Mouse (Mus musculus) limb, embryonic 12.5 days (tissue): ENCODE data around the gene Ccdc60. TPM values are rescaled to one million over a fixed set of nuclear protein-coding genes. Genes with fewer than 3 reads are reported as not detected.
"Not testable (repeated sequence)": the region's sequence is repeated elsewhere in the genome, so short reads cannot be mapped to it uniquely, and the experiment has no call there.

ENCODE experiments used
- ATAC-seq: fragments of 200-750 bp; cut with Nextera tagmentation; 2 replicates; pipeline ENCODE4 v1.8.0; 2017; ENCODE audit warnings: low read depth, moderate TSS enrichment; ENCODE audit not compliant: insufficient number of reproducible peaks, insufficient read depth, low FRiP score, low TSS enrichment
- H3K27ac ChIP-seq: fragments of 300-500 bp; sonication (generic); 2 replicates; pipeline ENCODE4 v1.5.1; 2016; ENCODE audit warnings: mild to moderate bottlenecking, moderate library complexity
- H3K27me3 ChIP-seq: fragments of 300-500 bp; sonication (generic); 2 replicates; pipeline ENCODE4 v1.6.1; 2016; ENCODE audit warnings: mild to moderate bottlenecking, moderate library complexity
- H3K36me3 ChIP-seq: fragments of 300-500 bp; sonication (generic); 2 replicates; pipeline ENCODE4 v1.6.1; 2016; ENCODE audit warnings: mild to moderate bottlenecking, moderate library complexity
- H3K4me1 ChIP-seq: fragments of 300-500 bp; sonication (generic); replicated peaks from 2 replicates; pipeline ENCODE4 v1.6.1; 2016
- H3K4me2 ChIP-seq: fragments of 300-500 bp; sonication (generic); 2 replicates; pipeline ENCODE4 v1.6.1; 2016; ENCODE audit warnings: mild to moderate bottlenecking, moderate library complexity
- H3K4me3 ChIP-seq: fragments of 300-500 bp; sonication (generic); replicated peaks from 2 replicates; pipeline ENCODE4 v1.5.1; 2016; ENCODE audit warnings: mild to moderate bottlenecking
- H3K9ac ChIP-seq: fragments of 300-500 bp; sonication (generic); replicated peaks from 2 replicates; pipeline ENCODE4 v1.6.1; 2016; ENCODE audit warnings: mild to moderate bottlenecking, moderate library complexity
- H3K9me3 ChIP-seq: fragments of 300-500 bp; sonication (generic); 2 replicates; pipeline ENCODE4 v1.6.1; 2016; ENCODE audit warnings: mild to moderate bottlenecking, moderate library complexity
- WGBS: fragments of 180-500 bp; shearing (Covaris S2); methylation state at CpG from one replicate; pipeline ENCODE4 v1.1.7; 2016; 5-methylcytosine and 5-hydroxymethylcytosine counted together
- polyA plus RNA-seq: library from polyadenylated mRNA; unstranded; fragments of >200 nt; fragmentation: Nextera tagmentation; extraction: Ambion mirVana; gene quantifications from 2 replicates; pipeline ENCODE4 v1.2.1, GENCODE M21; 2016

Ccdc60 gene
- polyA plus RNA-seq, 1 experiment from 2014 or later = 1.7 TPM

DNA sequence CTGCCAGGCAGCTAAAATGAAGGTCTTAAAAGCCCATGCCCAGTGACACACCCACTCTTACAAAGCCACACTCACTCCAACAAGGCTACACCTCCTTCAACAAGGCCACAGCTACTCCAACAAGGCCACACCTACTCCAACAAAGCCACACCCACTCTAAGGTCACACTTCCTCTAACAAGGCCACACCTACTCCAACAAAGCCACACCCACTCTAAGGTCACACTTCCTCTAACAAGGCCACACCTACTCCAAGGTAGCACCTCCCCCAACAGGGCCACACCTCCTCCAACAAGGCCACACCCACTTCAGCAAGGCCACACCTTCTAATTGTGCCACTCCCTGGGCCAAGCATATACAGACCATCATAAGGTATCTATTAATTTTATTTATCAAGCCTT, 16.4 kb upstream of the Ccdc60 start:
- not testable (repeated sequence) for ATAC-seq, H3K36me3 ChIP-seq

GRCm38 (mm10) chr5:116300984-116301383, 12.2 kb upstream of the Ccdc60 start:
- no peak overlapping the region for H3K27ac ChIP-seq
- no peak overlapping the region for H3K4me3 ChIP-seq
- 30% methylated on average over 9 of the region's 9 CpGs for WGBS
- H3K9me3 ChIP-seq = peaks cover 1% of the 10 kb centered on the region; the same call in 1 of the 2 replicates
- H3K4me2 ChIP-seq = no peak overlapping the region
- H3K27me3 ChIP-seq = no peaks in the 10 kb centered on the region
- H3K4me1 ChIP-seq = peaks cover 6% of the 10 kb centered on the region; the same call in 1 of the 2 replicates
- no peaks in the 10 kb centered on the region for H3K36me3 ChIP-seq
- no peak overlapping the region for H3K9ac ChIP-seq
- no peak for ATAC-seq

More for the DNA sequence above, 16.4 kb upstream of the Ccdc60 start:
- H3K4me2 ChIP-seq, H3K9me3 ChIP-seq, H3K4me3 ChIP-seq, H3K27ac ChIP-seq, H3K27me3 ChIP-seq, H3K9ac ChIP-seq: not testable (repeated sequence)
- H3K4me1 ChIP-seq = peaks cover 16% of the 10 kb centered on the region; the same call in 1 of the 2 replicates

GRCm38 (mm10) chr5:116293501-116293900, 4.7 kb upstream of the Ccdc60 start:
- H3K9ac ChIP-seq = no peak overlapping the region
- 0 out of 2 replicates have a peak, but pooled peaks cover 3% of the 10 kb centered on the region for H3K27me3 ChIP-seq
- H3K4me3 ChIP-seq = no peak overlapping the region
- peaks cover 17% of the 10 kb centered on the region for H3K4me1 ChIP-seq
- H3K9me3 ChIP-seq = peaks cover 4% of the 10 kb centered on the region; the same call in 1 of the 2 replicates
- 72% methylated on average over 5 of the region's 5 CpGs for WGBS
- H3K4me2 ChIP-seq = no peak overlapping the region
- no peak for ATAC-seq
- H3K27ac ChIP-seq = no peak overlapping the region
- no peaks in the 10 kb centered on the region for H3K36me3 ChIP-seq

DNA sequence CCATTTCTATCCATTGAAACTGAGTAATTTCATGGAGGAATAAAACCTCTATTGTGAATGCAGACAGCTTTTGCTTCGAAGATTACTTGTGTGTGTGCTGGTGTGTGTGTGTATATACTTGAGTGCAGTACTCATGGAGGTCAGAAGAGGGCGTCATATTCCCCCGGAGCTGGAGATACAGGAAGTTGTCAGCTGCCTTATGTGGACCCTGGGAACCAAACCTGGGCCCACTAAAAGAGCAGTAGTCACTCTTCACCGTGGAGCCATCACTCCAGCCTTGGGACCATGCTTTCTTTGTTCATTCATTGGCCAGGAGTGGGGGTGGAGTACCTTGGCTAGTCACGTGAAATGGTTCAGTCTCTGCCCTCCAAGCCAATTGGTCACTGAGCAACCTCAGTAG, 1.8 kb upstream of the Ccdc60 start:
- no peak overlapping the region for H3K9ac ChIP-seq
- 90% methylated on average over 5 of the region's 5 CpGs for WGBS
- H3K4me2 ChIP-seq = no peak overlapping the region
- H3K27me3 ChIP-seq = 0 out of 2 replicates have a peak, but pooled peaks cover 3% of the 10 kb centered on the region
- H3K4me1 ChIP-seq = peaks cover 33% of the 10 kb centered on the region
- H3K27ac ChIP-seq = no peak overlapping the region
- H3K36me3 ChIP-seq = no peaks in the 10 kb centered on the region
- H3K4me3 ChIP-seq = no peak overlapping the region
- H3K9me3 ChIP-seq = no peaks in the 10 kb centered on the region; the same call in 1 of the 2 replicates
- no peak for ATAC-seq

GRCm38 (mm10) chr5:116289897-116290296, 1.1 kb upstream of the Ccdc60 start:
- H3K27me3 ChIP-seq = peaks cover 3% of the 10 kb centered on the region; the same call in 1 of the 2 replicates
- no peak overlapping the region for H3K9ac ChIP-seq
- peak overlapping the region; percentile 52 for H3K4me2 ChIP-seq
- H3K36me3 ChIP-seq = no peaks in the 10 kb centered on the region
- WGBS = 8% methylated on average over 9 of the region's 9 CpGs
- H3K27ac ChIP-seq = no peak overlapping the region
- no peaks in the 10 kb centered on the region; the same call in 1 of the 2 replicates for H3K9me3 ChIP-seq
- H3K4me3 ChIP-seq = 0 out of 2 replicates have a peak overlapping the region, but pooled peaks have one; percentile 6
- H3K4me1 ChIP-seq = peaks cover 37% of the 10 kb centered on the region
- ATAC-seq = no peak

DNA sequence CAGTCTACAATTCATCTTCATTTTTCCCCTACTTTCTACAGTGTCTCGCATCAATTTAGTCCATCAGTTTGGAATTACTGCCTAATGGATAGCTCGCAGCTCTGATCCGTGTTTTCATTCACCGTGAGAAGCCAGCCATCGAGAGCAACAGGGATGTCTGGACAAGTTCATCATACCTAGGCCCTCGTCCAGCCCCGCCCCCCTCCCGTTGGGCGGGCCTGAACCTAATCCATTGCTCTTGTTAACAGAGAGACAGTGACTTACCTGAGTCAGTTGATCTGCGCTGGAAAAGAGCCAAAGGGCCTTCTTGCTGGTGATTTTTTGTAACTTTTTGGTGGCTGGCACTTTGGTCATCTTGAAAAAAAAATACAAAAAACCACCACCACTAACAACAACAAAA, 602 bp downstream of the Ccdc60 start:
- peaks cover 3% of the 10 kb centered on the region; the same call in 1 of the 2 replicates for H3K27me3 ChIP-seq
- no peak for ATAC-seq
- 40% methylated on average over 10 of the region's 10 CpGs for WGBS
- H3K9ac ChIP-seq = no peak overlapping the region
- H3K4me2 ChIP-seq = peak overlapping the region; percentile 52; the same call in 1 of the 2 replicates
- no peak overlapping the region for H3K27ac ChIP-seq
- H3K4me1 ChIP-seq = peaks cover 37% of the 10 kb centered on the region
- no peaks in the 10 kb centered on the region; the same call in 1 of the 2 replicates for H3K9me3 ChIP-seq
- no peak overlapping the region for H3K4me3 ChIP-seq
- no peaks in the 10 kb centered on the region for H3K36me3 ChIP-seq

- Histone ChIP-seq H3K27ac (no peak overlapping the region), H3K4me2 (peak overlapping the region; percentile 24; the same call in 1 of the 2 replicates), H3K9ac (0 out of 2 replicates have a peak overlapping the region, but pooled peaks have one; percentile 23), H3K36me3 (no peaks in the 10 kb centered on the region), H3K27me3 (peaks cover 3% of the 10 kb centered on the region; the same call in 1 of the 2 replicates), H3K4me1 (peaks cover 37% of the 10 kb centered on the region), H3K4me3 (no peak overlapping the region), H3K9me3 (no peaks in the 10 kb centered on the region; the same call in 1 of the 2 replicates)
- 20% methylated on average over 15 of the region's 15 CpGs for WGBS
- no peak for ATAC-seq
These were observed 3.1 kb downstream of the Ccdc60 start for GRCm38 (mm10) chr5:116285532-116286176.

GRCm38 (mm10) chr5:116280518-116280917, 8.3 kb downstream of the Ccdc60 start:
- ATAC-seq = no peak
- H3K4me2 ChIP-seq = no peak overlapping the region

DNA sequence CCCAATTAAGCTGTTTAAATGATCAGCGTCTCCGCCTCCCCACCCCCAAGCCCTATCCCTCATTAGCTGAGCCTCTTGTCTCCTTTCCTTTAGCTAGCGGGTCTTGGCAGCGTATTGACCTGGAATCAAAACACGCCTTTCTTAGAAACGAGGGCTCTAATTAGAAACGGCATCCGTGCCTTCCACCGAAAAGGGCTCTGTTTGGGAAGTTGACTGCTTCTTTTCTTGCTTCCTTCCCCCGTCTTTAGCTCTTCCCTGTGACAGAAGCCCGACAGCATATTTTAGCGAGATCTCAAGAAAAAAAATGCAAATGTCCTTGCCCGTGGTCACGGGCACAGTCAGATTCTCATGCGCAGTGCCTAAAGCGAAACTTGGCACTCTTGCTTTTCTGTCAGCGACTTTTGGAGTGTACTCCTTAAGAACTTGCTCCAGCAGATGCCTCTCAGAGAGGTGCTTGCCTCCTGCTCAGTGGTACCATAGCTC, 10.3 kb downstream of the Ccdc60 start:
- no peak overlapping the region for H3K27ac ChIP-seq
- WGBS = 82% methylated on average over 17 of the region's 17 CpGs
- no peak for ATAC-seq

More at GRCm38 (mm10) chr5:116280518-116280917, 8.3 kb downstream of the Ccdc60 start:
- no peak overlapping the region for H3K27ac ChIP-seq
- H3K9me3 ChIP-seq = peaks cover 10% of the 10 kb centered on the region; the same call in 1 of the 2 replicates
- no peaks in the 10 kb centered on the region; the same call in 1 of the 2 replicates for H3K27me3 ChIP-seq
- no peak overlapping the region for H3K9ac ChIP-seq
- H3K4me3 ChIP-seq = no peak overlapping the region
- peaks cover 4% of the 10 kb centered on the region for H3K4me1 ChIP-seq
- no peaks in the 10 kb centered on the region for H3K36me3 ChIP-seq

DNA sequence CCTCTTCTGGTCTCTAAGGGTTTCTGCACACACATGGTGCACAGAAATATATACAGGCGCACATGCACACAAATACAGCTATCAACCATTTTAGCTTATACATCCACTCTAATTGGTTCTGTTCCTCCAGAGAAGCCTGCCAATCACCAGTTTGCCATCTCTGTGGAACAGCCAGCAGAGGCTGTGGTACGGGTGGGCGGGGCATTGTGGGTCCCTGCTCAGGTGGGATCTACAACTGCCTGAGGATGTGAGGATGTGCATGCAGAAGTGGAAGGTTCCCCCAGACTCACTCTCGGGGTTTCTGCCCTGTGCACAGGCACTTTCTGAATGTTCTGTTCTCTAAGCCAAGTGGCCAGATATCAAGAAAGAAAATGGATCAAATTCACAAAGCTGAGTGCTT, 10.8 kb downstream of the Ccdc60 start:
- no peak overlapping the region for H3K9ac ChIP-seq
- no peaks in the 10 kb centered on the region; the same call in 1 of the 2 replicates for H3K27me3 ChIP-seq
- no peak for ATAC-seq
- peaks cover 10% of the 10 kb centered on the region; the same call in 1 of the 2 replicates for H3K9me3 ChIP-seq
- H3K4me2 ChIP-seq = no peak overlapping the region
- no peak overlapping the region for H3K4me3 ChIP-seq
- no peaks in the 10 kb centered on the region for H3K36me3 ChIP-seq
- H3K27ac ChIP-seq = no peak overlapping the region
- peaks cover 8% of the 10 kb centered on the region; the same call in 1 of the 2 replicates for H3K4me1 ChIP-seq
- 94% methylated on average over 4 of the region's 4 CpGs for WGBS

More for the DNA sequence above, 10.3 kb downstream of the Ccdc60 start:
- Histone ChIP-seq H3K27me3 (no peaks in the 10 kb centered on the region), H3K4me3 (no peak overlapping the region), H3K4me2 (no peak overlapping the region), H3K9me3 (peaks cover 10% of the 10 kb centered on the region; the same call in 1 of the 2 replicates), H3K9ac (no peak overlapping the region), H3K36me3 (no peaks in the 10 kb centered on the region), H3K4me1 (peaks cover 5% of the 10 kb centered on the region; the same call in 1 of the 2 replicates)

GRCm38 (mm10) chr5:116274818-116275217, 14.0 kb downstream of the Ccdc60 start:
- no peak for ATAC-seq
- no peak overlapping the region for H3K9ac ChIP-seq
- H3K27ac ChIP-seq = no peak overlapping the region
- peaks cover 16% of the 10 kb centered on the region; the same call in 1 of the 2 replicates for H3K4me1 ChIP-seq
- H3K27me3 ChIP-seq = peaks cover 3% of the 10 kb centered on the region
- H3K36me3 ChIP-seq = no peaks in the 10 kb centered on the region
- no peak overlapping the region for H3K4me2 ChIP-seq
- 58% methylated on average over 2 of the region's 2 CpGs for WGBS
- peaks cover 7% of the 10 kb centered on the region; the same call in 1 of the 2 replicates for H3K9me3 ChIP-seq
- H3K4me3 ChIP-seq = no peak overlapping the region
